Mouse (Mus musculus): Measurements from ENCODE around the gene Gm10318. TPM values are rescaled to one million over a fixed set of nuclear protein-coding genes. Genes with fewer than 3 reads are reported as not detected.

The Gm10318 gene
- polyA plus RNA-seq (2017; shearing (Covaris generic)) = not detected

GRCm38 (mm10) chr10:77852559-77852958 lies at the start of gene Gm10318:
TSS of gene Gm10318 (plus strand) at chr10:77852859.

GRCm38 (mm10) chr10:77811743-77812142 lies 40.9 kb upstream of the Gm10318 start, which contains the start of gene Gm9507:
TSS of gene Gm9507 (minus strand) at chr10:77811843.

GRCm38 (mm10) chr10:77814382-77814781 lies 38.3 kb upstream of the Gm10318 start, which contains the start of gene Gm2696:
TSS of gene Gm2696 (plus strand) at chr10:77814682.

GRCm38 (mm10) chr10:77826951-77827350 lies 25.7 kb upstream of the Gm10318 start, which contains the start of gene Krtap10-4:
TSS of gene Krtap10-4 (minus strand) at chr10:77827095.

GRCm38 (mm10) chr10:77835647-77836046 lies 17.0 kb upstream of the Gm10318 start, which contains the start of gene Krtap10-10:
TSS of gene Krtap10-10 (plus strand) at chr10:77835947.

GRCm38 (mm10) chr10:77846503-77846902 lies 6.2 kb upstream of the Gm10318 start, which contains the start of gene Gm36176:
TSS of gene Gm36176 (plus strand) at chr10:77846803.

GRCm38 (mm10) chr10:77861675-77862074 lies 9.0 kb downstream of the Gm10318 start, which contains the start of gene Gm3285:
TSS of gene Gm3285 (plus strand) at chr10:77861975.

GRCm38 (mm10) chr10:77902211-77902893 lies 49.7 kb downstream of the Gm10318 start, which contains the start of gene Lrrc3:
TSS of gene Lrrc3 (minus strand) at chr10:77902536.

Other genes with a start within 250 kb of the Gm10318 start
- 109 TPM for gene Sumo3, start 246.8 kb upstream of the Gm10318 start, polyA plus RNA-seq (2017; shearing (Covaris generic))
- gene Gm49325, start 246.7 kb upstream of the Gm10318 start, polyA plus RNA-seq (2017; shearing (Covaris generic)) = not detected
- 48.5 TPM for gene Ube2g2, start 230.6 kb upstream of the Gm10318 start, polyA plus RNA-seq (2017; shearing (Covaris generic))
- 0.26 TPM for gene Tspear, start 166.3 kb upstream of the Gm10318 start, polyA plus RNA-seq (2017; shearing (Covaris generic))
- gene Gm19402, start 162.1 kb upstream of the Gm10318 start, polyA plus RNA-seq (2017; shearing (Covaris generic)) = not detected
- not detected for gene Gm9508, start 155.6 kb upstream of the Gm10318 start, polyA plus RNA-seq (2017; shearing (Covaris generic))
- not detected for gene Gm10272, start 146.2 kb upstream of the Gm10318 start, polyA plus RNA-seq (2017; shearing (Covaris generic))
- gene Gm10024, start 141.4 kb upstream of the Gm10318 start, polyA plus RNA-seq (2017; shearing (Covaris generic)) = not detected
- not detected for gene Gm10142, start 137.1 kb upstream of the Gm10318 start, polyA plus RNA-seq (2017; shearing (Covaris generic))
- gene Krtap12-1, start 132.3 kb upstream of the Gm10318 start, polyA plus RNA-seq (2017; shearing (Covaris generic)) = not detected
- not detected for gene Gm10100, start 126.4 kb upstream of the Gm10318 start, polyA plus RNA-seq (2017; shearing (Covaris generic))
- not detected for gene Gm18596, start 110.2 kb upstream of the Gm10318 start, polyA plus RNA-seq (2017; shearing (Covaris generic))
- gene Gm9736, start 101.5 kb upstream of the Gm10318 start, polyA plus RNA-seq (2017; shearing (Covaris generic)) = not detected
- not detected for gene Gm3233, start 93.2 kb upstream of the Gm10318 start, polyA plus RNA-seq (2017; shearing (Covaris generic))
- not detected for gene Gm3238, start 81.5 kb upstream of the Gm10318 start, polyA plus RNA-seq (2017; shearing (Covaris generic))
- gene Gm7138, start 75.9 kb upstream of the Gm10318 start, polyA plus RNA-seq (2017; shearing (Covaris generic)) = not detected
- not detected for gene Gm3250, start 70.3 kb upstream of the Gm10318 start, polyA plus RNA-seq (2017; shearing (Covaris generic))
- gene Gm7137, start 64.7 kb upstream of the Gm10318 start, polyA plus RNA-seq (2017; shearing (Covaris generic)) = not detected
- gene Gm9639, start 57.8 kb upstream of the Gm10318 start, polyA plus RNA-seq (2017; shearing (Covaris generic)) = not detected
- gene Gm19668, start 53.7 kb upstream of the Gm10318 start, polyA plus RNA-seq (2017; shearing (Covaris generic)) = not detected
- not detected for gene Gm9507, start 41.0 kb upstream of the Gm10318 start, polyA plus RNA-seq (2017; shearing (Covaris generic))
- gene Gm2696, start 38.2 kb upstream of the Gm10318 start, polyA plus RNA-seq (2017; shearing (Covaris generic)) = not detected
- gene Krtap10-4, start 25.8 kb upstream of the Gm10318 start, polyA plus RNA-seq (2017; shearing (Covaris generic)) = not detected
- not detected for gene Krtap10-10, start 16.9 kb upstream of the Gm10318 start, polyA plus RNA-seq (2017; shearing (Covaris generic))
- gene Gm36176, start 6.1 kb upstream of the Gm10318 start, polyA plus RNA-seq (2017; shearing (Covaris generic)) = not detected
- gene Gm3285, start 9.1 kb downstream of the Gm10318 start, polyA plus RNA-seq (2017; shearing (Covaris generic)) = not detected
- 0.11 TPM for gene Lrrc3, start 49.7 kb downstream of the Gm10318 start, polyA plus RNA-seq (2017; shearing (Covaris generic))
- 0.49 TPM for gene Trpm2, start 117.7 kb downstream of the Gm10318 start, polyA plus RNA-seq (2017; shearing (Covaris generic))
- 8.2 TPM for gene 1810043G02Rik, start 125.7 kb downstream of the Gm10318 start, polyA plus RNA-seq (2017; shearing (Covaris generic))
- 69.3 TPM for gene Pfkl, start 157.2 kb downstream of the Gm10318 start, polyA plus RNA-seq (2017; shearing (Covaris generic))
- gene Dnmt3l, start 189.1 kb downstream of the Gm10318 start, polyA plus RNA-seq (2017; shearing (Covaris generic)) = not detected
- gene Aire, start 190.8 kb downstream of the Gm10318 start, polyA plus RNA-seq (2017; shearing (Covaris generic)) = 0.34 TPM
- 8.9 TPM for gene Icosl, start 216.4 kb downstream of the Gm10318 start, polyA plus RNA-seq (2017; shearing (Covaris generic))

Measured in CD4-positive, CD25-positive, alpha-beta regulatory T cell (primary cell).